Mouse (Mus musculus): ENCODE measurements around the gene Ndufb10.

The Ndufb10 gene

DNA sequence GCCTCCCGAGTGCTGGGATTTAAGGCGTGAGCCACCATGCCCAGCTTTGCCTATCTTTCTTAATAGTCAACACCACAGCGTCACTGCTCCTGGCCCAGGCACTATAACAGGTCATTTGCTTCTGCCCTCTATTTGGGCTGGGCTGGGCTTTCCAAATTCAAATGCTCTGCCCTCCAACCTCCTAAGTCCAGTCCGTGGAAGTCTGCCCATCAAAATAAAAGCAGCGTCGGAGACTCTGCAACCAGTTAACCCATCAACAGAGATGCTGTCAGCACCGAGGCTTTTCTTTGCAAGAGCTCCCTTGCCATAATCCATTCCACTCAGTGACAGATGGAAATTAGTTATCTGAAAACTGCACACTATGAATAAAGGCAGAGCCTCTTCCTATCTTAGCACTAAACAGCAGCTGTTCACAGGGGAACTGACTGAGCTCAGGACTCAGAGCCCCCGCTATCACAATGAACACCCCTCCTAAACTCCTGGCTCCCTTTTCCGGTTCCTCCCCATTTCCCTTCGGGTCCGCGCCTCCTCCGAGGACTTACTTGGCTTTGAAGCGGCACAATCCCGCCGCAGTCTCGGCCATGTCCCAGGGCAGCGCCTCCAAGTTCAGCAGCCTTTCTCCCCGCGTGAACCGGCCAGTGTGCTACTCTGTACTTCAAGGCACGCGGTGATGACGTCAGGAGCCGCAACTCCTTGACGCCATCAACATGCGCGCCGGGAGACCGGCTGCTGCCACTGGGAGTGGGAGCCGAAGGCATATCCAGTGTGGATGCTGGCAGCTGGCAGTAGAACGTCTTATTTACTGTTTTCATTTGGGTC, 17.1 kb downstream of the Ndufb10 start, which contains the start of gene Tbl3:
Gene Tbl3, minus strand, starts transcription at position 679 of the 819 bp plus-strand sequence.
- peak; percentile 88 for DNase-seq (ENCODE audit: low spot score)

DNA sequence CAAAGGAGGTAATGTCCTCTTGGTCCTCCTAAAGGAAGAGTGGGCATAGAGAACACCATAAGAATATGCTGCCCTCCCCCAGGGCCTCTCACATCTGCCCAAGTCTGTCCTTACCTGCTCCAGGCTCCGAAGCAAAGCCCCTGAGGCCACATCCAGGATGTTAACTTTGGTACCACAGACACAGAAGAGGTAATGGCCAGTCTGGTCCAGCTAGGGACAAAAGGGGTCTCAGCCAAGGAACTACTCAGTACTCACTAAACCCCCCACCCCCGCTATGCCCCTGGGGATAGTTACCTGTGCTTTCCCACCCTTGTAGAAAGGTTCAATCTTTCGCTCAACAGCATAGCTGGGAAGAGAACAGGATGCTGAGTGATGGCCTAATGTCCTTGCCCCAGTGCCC, 18.5 kb downstream of the Ndufb10 start:
- DNase-seq (ENCODE audit: low spot score) = no peak

DNA sequence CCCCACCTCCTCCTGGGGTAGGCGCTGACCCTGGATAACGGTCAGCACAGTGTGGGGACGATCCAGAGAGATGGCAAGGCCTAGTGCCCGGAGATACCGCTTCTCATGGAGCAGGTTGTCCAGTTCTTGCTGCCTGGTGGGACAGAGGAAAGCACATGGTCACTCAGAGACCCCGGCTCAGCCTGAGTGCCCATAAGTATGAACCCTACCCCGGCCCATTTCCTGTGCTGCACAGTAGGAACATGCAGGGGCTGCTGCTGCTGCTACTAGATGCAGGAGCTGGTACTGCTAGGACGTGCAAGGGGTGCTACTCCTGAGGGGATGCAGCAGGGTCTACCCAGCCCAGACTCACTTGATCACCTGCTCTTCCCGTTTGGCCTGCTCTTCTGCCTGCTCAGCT, 23.0 kb downstream of the Ndufb10 start:
- no peak for DNase-seq (ENCODE audit: low spot score)

DNA sequence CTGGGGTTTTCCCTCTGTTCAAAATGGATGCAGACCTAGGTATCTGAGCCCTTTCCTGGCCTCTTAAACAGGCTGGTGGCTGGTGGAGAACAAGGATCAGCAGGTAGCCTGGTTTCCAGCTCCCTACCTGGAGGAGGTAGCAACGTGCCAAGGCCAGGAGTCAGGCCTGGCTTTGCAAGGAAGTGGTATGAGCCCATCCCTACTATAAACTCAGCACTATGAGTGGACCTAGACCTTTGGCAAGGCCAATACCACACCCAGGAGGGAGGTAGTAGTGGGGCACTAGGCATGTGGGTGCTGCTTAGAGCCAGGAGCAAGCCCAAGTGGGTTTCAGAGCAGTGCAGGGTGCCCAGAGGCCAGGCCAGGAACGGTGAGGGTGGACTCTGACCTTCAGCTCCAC, 24.8 kb downstream of the Ndufb10 start:
- DNase-seq (ENCODE audit: low spot score) = no peak

DNA sequence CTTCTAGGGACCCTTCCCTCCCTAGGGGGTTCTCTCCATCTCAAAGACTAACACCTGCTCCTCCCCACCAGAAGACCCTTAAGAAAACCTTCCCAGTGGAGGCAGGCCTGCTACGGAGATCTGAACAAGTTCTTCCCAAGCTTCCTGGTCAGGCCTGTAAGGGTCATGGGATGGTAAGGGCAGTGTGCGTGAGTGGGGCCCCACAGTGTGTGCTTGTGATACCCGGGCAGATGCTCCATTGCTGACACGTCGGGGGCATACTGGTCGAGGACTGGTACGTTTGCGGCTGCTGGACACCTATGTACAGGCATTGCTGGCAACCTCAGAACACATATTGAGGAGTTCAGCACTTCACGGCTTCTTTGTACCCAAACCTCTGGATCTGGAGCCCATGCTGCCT, 25.6 kb downstream of the Ndufb10 start:
- DNase-seq (ENCODE audit: low spot score) = no peak

DNA sequence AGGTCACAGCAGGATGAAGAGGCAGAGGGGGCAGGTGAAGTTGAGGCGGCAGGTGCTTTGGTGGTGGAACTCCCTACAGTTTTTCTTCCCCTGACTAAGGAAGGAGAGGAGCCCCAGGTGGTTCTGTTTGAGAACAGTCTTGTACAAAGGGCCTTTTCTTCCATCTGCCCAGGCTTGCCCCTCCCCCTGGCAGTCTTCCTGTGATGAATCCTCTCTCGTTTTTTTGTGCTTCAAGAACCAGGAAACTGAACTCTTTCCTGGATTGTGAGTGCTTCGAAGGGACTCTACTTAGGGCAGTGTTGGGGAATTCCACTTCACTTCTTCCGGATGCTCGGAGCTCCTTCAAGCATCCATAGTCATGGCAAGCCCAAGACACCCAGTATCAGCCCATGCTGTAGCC, 26.3 kb downstream of the Ndufb10 start:
- DNase-seq (ENCODE audit: low spot score) = no peak

GRCm38 (mm10) chr17:24696011-24696697, 28.1 kb downstream of the Ndufb10 start, which contains the start of the genes Gfer and Noxo1:
Gene Gfer, minus strand, starts transcription at chr17:24696156.
Gene Noxo1, plus strand, starts transcription at chr17:24696234.
- DNase-seq (ENCODE audit: low spot score) = peak; percentile 86

DNA sequence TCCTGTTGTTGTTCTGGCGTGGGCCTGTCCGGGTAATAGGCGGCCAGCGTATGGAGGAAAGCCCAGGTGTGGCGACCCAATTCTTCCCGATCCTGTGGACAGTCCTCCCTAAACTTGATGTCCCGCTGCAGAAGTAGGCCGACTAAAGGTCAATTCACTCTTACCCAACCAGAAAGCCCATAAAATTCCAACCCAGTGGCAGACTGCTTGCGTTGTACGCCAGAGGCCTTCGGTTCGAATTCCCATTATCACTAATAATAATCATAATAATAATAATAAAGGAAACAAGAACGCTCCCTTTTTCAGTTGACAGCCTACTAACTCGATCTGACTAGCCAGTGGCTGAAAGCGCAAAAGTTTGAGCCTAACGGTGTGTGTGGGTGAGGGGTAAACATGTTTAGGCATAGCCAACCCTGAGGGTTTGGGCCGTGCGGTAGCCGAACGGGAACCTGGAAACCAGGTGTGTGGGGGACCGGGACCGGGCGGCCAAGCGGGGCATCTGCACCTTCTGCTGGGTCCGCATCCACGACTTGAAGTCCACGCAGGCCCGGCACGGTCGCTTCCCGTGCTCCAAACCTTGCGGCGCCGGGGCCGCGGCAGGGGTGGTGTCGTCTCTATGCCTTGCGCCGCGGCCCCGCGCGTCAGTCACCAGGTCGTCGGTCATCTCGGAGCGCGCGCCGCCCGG, 28.8 kb downstream of the Ndufb10 start:
- DNase-seq (ENCODE audit: low spot score) = no peak

- no peak for DNase-seq (ENCODE audit: low spot score)
Observed at GRCm38 (mm10) chr17:24692385-24692784, 31.9 kb downstream of the Ndufb10 start.

GRCm38 (mm10) chr17:24689251-24690081, 34.8 kb downstream of the Ndufb10 start, which contains the start of gene Syngr3:
Gene Syngr3, minus strand, starts transcription at chr17:24689955.
- no peak for DNase-seq (ENCODE audit: low spot score)

DNA sequence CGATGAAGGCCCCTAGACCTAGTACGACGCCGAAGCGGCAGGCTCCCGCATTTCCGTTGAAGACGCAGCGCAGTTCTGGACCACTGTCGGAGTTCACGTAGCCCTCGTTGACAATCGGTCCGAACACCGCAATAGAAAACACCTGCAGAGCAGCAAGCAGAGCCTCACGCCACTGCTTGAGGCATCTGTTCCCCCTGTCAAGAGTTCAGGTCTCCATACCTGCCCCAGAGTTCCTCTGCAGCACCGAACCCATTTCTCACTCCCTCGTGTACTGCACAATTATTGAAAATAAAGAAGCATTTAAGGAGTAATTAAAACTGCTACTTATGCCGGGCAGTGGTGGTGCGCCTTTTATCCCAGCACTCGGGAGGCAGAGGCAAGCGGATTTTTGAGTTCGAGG, 36.7 kb downstream of the Ndufb10 start:
- DNase-seq (ENCODE audit: low spot score) = no peak

DNA sequence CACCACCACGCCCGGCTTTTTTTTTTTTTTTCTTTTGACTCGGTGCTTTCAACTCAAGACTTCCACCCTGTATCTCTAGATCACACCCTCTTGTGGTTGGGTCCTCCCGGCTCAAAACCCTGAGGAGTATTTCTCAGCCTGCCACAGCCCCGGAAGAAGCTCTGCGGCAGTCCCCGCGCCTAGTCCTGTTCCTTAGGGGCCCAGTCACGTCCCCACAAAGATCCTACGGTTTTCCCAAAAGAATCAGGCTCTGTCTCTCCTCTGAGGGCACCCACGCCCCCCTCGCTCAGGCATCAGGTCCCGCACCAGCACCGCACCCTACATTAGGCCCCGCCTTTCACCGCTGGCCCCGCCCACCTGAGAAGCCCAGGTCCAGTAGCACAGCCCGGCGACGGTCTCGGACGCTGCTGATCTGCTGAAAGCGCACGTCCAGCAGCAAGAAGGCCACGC, 37.1 kb downstream of the Ndufb10 start:
- DNase-seq (ENCODE audit: low spot score) = peak; percentile 52

- peak; percentile 29 for DNase-seq (ENCODE audit: low spot score)
Observed at GRCm38 (mm10) chr17:24686514-24686913, 37.8 kb downstream of the Ndufb10 start.

DNA sequence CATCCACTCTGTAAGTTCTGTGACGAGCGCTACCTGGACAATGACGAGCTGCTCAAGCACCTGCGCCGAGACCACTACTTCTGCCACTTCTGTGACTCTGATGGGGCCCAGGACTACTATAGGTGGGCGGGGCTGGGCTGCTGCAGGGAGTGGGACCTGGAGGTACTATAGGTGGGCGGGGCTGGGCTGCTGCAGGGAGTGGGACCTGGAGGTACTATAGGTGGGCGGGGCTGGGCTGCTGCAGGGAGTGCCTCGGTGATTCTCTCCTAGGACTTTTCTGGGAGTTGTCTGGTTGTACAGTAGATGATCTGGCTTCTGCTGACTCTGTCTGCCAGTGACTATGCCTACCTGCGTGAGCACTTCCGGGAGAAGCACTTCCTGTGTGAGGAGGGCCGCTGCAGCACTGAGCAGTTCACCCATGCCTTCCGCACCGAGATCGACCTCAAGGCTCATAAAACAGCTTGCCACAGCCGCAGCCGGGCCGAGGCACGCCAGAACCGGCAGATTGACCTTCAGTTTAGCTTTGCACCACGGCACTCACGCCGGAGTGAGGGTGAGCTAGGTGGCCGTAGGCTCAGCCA, 46.7 kb downstream of the Ndufb10 start:
- DNase-seq (ENCODE audit: low spot score) = no peak

DNA sequence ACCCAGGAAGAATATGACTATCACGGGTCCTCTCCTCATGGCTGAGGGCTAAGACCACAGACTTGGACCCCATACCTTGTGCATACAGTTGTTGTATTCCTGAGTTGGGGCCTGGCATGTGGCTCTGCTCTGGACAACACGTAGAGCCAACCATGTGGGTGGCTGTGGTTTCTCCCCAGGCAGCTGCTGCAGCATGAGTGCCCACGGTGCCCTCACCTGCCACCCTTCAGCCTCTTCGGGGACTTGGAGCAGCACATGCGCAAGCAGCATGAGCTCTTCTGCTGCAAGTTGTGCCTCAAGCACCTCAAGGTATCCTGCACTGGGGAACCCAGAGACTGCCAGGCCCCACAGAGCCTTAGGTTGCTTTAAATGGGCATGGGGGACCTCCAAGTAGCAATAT, 47.4 kb downstream of the Ndufb10 start:
- DNase-seq (ENCODE audit: low spot score) = no peak

- DNase-seq (ENCODE audit: low spot score) = peak; percentile 60
Observed at GRCm38 (mm10) chr17:24676187-24676586, 48.1 kb downstream of the Ndufb10 start.

DNA sequence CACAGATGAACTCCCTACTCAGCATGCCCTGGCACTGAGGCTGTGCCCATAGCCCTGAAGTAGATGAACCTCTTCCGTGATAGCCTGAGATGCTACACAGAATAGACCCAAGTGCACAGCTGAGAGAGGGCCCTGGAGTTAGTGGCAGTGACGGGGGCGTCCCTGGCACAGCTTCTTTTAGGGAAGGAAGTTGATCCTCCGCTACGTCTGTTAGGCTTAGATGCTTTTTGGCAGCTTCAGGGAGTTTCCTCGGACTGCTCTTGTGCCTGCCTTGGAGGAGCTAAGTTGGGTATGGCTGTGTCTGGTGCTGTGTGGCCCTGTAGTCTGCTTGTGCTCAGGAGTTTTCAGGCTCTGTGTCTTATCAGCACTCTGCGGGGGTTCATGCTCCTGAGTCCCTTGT, 50.0 kb downstream of the Ndufb10 start:
- DNase-seq (ENCODE audit: low spot score) = no peak

DNA sequence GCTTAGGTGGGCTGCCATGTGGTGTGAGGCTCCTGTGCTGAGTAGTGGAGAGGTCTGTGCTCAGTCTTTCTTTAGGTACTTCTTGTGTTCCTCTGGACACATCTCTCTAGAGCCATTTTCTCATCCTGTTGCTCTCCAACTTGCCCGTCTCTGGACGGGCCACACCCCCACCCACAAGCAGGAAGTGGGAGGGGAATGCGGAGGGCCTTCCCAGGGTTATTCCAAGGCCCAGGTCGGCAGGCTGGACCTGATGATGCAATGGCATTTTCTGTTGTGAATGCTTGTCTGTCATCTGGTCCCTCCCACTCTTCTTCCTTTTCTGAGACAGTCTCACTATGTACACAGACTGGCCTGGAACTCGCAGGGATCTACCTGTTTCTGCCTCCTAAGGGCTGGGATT, 52.1 kb downstream of the Ndufb10 start:
- no peak for DNase-seq (ENCODE audit: low spot score)
